Mouse (Mus musculus) kidney, adult 2 months (tissue): ENCODE measurements at regions not wholly inside any gene's neighbourhood (a gene's known extent, or its start where the extent isn't known, plus 50 kb on each side); places are given as distances from the start of the nearest gene placed in this dataset.

Experiments
- CTCF ChIP-seq: fragments of 200-500 bp; conservative IDR thresholded peaks from 2 replicates; pipeline ENCODE4 v1.5.1; 2011; ENCODE audit warnings: low read depth, mild to moderate bottlenecking, control low read depth, low read length, moderate library complexity, mixed read lengths; ENCODE audit not compliant: insufficient read depth, insufficient read length
- POLR2A ChIP-seq: fragments of 200-500 bp; IDR thresholded peaks from one replicate; pipeline ENCODE4 v1.6.1; 2011; ENCODE audit warnings: low read depth, low read length, control low read depth

DNA sequence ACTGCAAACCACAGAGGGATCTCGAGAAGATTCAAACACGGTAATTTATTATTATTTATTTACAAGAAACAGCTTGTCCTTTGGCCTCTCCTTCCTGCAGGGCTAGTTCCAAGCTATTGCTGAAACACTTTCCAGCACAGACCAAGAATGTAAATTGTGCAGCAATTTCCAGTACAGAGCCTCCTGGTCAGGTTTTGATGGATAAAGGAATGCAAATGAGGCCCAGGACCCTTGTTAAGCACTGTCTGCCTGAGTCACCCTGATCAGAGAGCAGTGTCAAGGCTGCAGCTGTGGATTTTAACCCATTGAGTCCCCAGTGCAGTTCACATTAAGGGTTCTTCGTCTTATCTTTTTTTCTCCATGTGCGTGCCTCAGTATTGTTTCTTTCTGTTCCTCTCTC lies 142.3 kb upstream of the Zkscan2 start:
- TF ChIP-seq POLR2A, result no peak
- no peak for TF ChIP-seq CTCF
